Mouse (Mus musculus) C2C12 (cell line): Measurements from ENCODE around the gene Wdr81. TPM values are rescaled to one million over a fixed set of nuclear protein-coding genes. Genes with fewer than 3 reads are reported as not detected.

Experiments used
- H3K27me3 ChIP-seq: one replicate; pipeline ENCODE4 v1.6.1; 2011; ENCODE audit not compliant: control insufficient read depth, insufficient read depth, insufficient read length
- H3K36me3 ChIP-seq: one replicate; pipeline ENCODE4 v1.6.1; 2011; ENCODE audit not compliant: control insufficient read depth, insufficient read depth
- H3K4me3 ChIP-seq: one replicate; pipeline ENCODE4 v1.5.1; 2011; ENCODE audit warnings: mild to moderate bottlenecking, control low read depth; ENCODE audit not compliant: poor library complexity, insufficient read depth, severe bottlenecking
- H3K79me2 ChIP-seq: one replicate; pipeline ENCODE4 v1.6.1; 2011; ENCODE audit not compliant: control insufficient read depth, insufficient read depth
- H3K79me3 ChIP-seq: one replicate; pipeline ENCODE4 v1.6.1; 2011; ENCODE audit warnings: low read depth, control low read depth
- H3ac ChIP-seq: one replicate; pipeline ENCODE3; 2011; ENCODE audit warnings: low read depth; ENCODE audit not compliant: control insufficient read depth, insufficient read length
- CEBPB ChIP-seq: IDR thresholded peaks from one replicate; pipeline ENCODE4 v1.6.1; 2011; ENCODE audit warnings: low read depth, mild to moderate bottlenecking, control low read depth, moderate library complexity
- CTCF ChIP-seq: IDR thresholded peaks from one replicate; pipeline ENCODE4 v1.5.1; 2011; ENCODE audit not compliant: control insufficient read depth, insufficient read depth, insufficient read length
- FOSL1 ChIP-seq: IDR thresholded peaks from one replicate; pipeline ENCODE4 v1.8.0; 2011; ENCODE audit warnings: mild to moderate bottlenecking, low read length; ENCODE audit not compliant: poor library complexity, insufficient read depth, severe bottlenecking
- MAX ChIP-seq: IDR thresholded peaks from one replicate; pipeline ENCODE4 v1.6.1; 2011; ENCODE audit warnings: mild to moderate bottlenecking, control low read depth
- MYOD1 ChIP-seq: IDR thresholded peaks from one replicate; pipeline ENCODE4 v1.6.1; 2011; ENCODE audit warnings: low read depth; ENCODE audit not compliant: control insufficient read depth, insufficient read length
- MYOG ChIP-seq: IDR thresholded peaks from one replicate; pipeline ENCODE4 v1.6.1; 2011; ENCODE audit not compliant: control insufficient read depth, insufficient read length; ENCODE audit errors: extremely low read depth
- USF1 ChIP-seq: IDR thresholded peaks from one replicate; pipeline ENCODE4 v1.6.1; 2011; ENCODE audit warnings: low read depth, mild to moderate bottlenecking, control low read depth, moderate library complexity
- polyA plus RNA-seq: library from polyadenylated mRNA; unstranded; fragments of >200 nt; fragmentation: generic; extraction: Trizol; gene quantifications from one replicate; pipeline ENCODE4 v1.2.1, GENCODE M21; 2012; ENCODE audit warnings: missing spikeins

The Wdr81 gene
- polyA plus RNA-seq, 1 experiment: 21.6 TPM

GRCm38 (mm10) chr11:75448575-75448974 is 5.9 kb downstream of the Wdr81 start:
- Histone ChIP-seq H3K27me3 (no peaks in the 10 kb centered on the region), H3K4me3 (no peak overlapping the region), H3K36me3 (peaks cover 48% of the 10 kb centered on the region), H3ac (no peak overlapping the region), H3K79me3 (peaks cover 8% of the 10 kb centered on the region), H3K79me2 (peaks cover 36% of the 10 kb centered on the region)
- TF ChIP-seq CTCF (no peak), USF1 (no peak), MYOD1 (no peak), FOSL1 (no peak), MYOG (no peak), CEBPB (no peak), MAX (no peak)

- Histone ChIP-seq H3K36me3 (peaks cover 67% of the 10 kb centered on the region), H3K79me2 (no peaks in the 10 kb centered on the region), H3ac (no peak overlapping the region), H3K79me3 (no peaks in the 10 kb centered on the region), H3K27me3 (no peaks in the 10 kb centered on the region), H3K4me3 (no peak overlapping the region)
- TF ChIP-seq USF1 (no peak), MYOD1 (no peak), MAX (no peak), FOSL1 (no peak), MYOG (no peak), CEBPB (no peak), CTCF (no peak)
Measured at GRCm38 (mm10) chr11:75443711-75444110, 10.8 kb downstream of the Wdr81 start.

DNA sequence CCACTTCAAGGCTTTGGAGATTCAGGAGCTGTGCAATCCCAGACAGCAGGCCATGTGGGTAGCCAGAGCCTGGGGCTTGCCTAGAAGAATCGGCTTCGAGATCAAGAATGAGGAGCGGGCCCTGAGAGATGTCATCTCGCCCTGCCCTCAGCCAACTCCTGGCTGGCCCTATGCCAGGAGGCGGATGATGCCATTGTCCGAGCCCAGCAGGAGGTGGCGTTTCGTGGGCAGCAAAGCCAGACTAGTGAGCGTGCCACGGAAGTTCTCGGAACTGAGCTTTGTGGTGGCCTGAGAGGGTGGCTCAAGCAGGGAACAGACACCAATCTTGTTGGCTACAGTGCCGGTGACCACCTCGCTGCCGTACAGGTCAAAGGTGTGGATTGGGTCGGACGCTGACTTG is 12.9 kb downstream of the Wdr81 start:
- no peak overlapping the region for H3K4me3 ChIP-seq
- H3K27me3 ChIP-seq: no peaks in the 10 kb centered on the region
- no peak overlapping the region for H3ac ChIP-seq
- no peaks in the 10 kb centered on the region for H3K79me2 ChIP-seq
- TF ChIP-seq MAX (no peak), CEBPB (no peak), CTCF (no peak), FOSL1 (no peak), MYOD1 (no peak), MYOG (no peak), USF1 (no peak)
- no peaks in the 10 kb centered on the region for H3K79me3 ChIP-seq
- H3K36me3 ChIP-seq: peaks cover 46% of the 10 kb centered on the region

GRCm38 (mm10) chr11:75441034-75441433 is 13.5 kb downstream of the Wdr81 start:
- peaks cover 42% of the 10 kb centered on the region for H3K36me3 ChIP-seq
- no peak overlapping the region for H3ac ChIP-seq
- H3K79me3 ChIP-seq: no peaks in the 10 kb centered on the region
- no peaks in the 10 kb centered on the region for H3K27me3 ChIP-seq
- TF ChIP-seq MAX (no peak), CEBPB (no peak), CTCF (no peak), MYOG (no peak), USF1 (no peak), FOSL1 (no peak), MYOD1 (no peak)
- H3K4me3 ChIP-seq: no peak overlapping the region
- H3K79me2 ChIP-seq: no peaks in the 10 kb centered on the region

DNA sequence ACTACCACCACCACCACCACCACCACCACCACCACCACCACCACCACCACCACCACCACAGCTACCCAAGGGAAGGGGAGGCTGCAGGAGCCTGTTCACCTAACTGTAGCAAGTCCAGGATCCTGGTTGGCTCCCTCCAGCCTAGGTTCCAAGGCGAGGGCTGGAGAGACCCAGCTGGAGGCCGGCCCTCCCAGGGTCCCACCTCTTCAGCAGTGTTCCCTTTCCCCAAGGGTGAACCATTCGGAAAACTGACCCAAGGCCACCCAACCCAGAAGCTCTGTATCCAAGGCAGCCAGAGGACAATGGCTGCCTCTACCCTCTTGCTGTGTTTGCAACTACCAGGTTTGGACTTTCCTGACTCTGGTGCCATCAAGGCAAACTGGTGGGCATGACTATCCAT is 14.6 kb downstream of the Wdr81 start:
- Histone ChIP-seq H3K27me3 (no peaks in the 10 kb centered on the region), H3K4me3 (no peak overlapping the region), H3K79me2 (no peaks in the 10 kb centered on the region), H3K79me3 (no peaks in the 10 kb centered on the region), H3ac (no peak overlapping the region), H3K36me3 (peaks cover 38% of the 10 kb centered on the region)
- TF ChIP-seq MAX: no peak
- no peak for TF ChIP-seq USF1
- TF ChIP-seq FOSL1: no peak
- no peak for TF ChIP-seq CTCF

- H3K79me3 ChIP-seq: no peaks in the 10 kb centered on the region
- H3K79me2 ChIP-seq: no peaks in the 10 kb centered on the region
- peaks cover 32% of the 10 kb centered on the region for H3K36me3 ChIP-seq
- no peak within 1 kb of the TSS for H3ac ChIP-seq
- no peak for TF ChIP-seq MAX
- no peak for TF ChIP-seq USF1
- TF ChIP-seq FOSL1: no peak
- no peak for TF ChIP-seq CEBPB
- no peak for TF ChIP-seq CTCF
- TF ChIP-seq MYOD1: no peak
- TF ChIP-seq MYOG: no peak
- no peaks in the 10 kb centered on the region for H3K27me3 ChIP-seq
- H3K4me3 ChIP-seq: no peak within 1 kb of the TSS
Measured at GRCm38 (mm10) chr11:75439363-75439762, 15.2 kb downstream of the Wdr81 start, which contains the start of gene Serpinf2. Serpinf2 (minus strand) TSS chr11:75439591.
